Mouse (Mus musculus) layer of hippocampus, adult 2 months (tissue): ENCODE measurements around the gene Knop1. TPM values are rescaled to one million over a fixed set of nuclear protein-coding genes. Genes with fewer than 3 reads are reported as not detected.

ENCODE experiments used
- DNase-seq, 2 experiments: peaks; one replicate each; pipeline ENCODE4 v3.0.0; 2022; ENCODE audit warnings: low spot score in 2 of 2
- H3K27ac ChIP-seq: fragments of 200-600 bp; 2 replicates; pipeline ENCODE4 v1.8.1; 2022
- H3K4me3 ChIP-seq: fragments of 200-600 bp; 2 replicates; pipeline ENCODE4 v1.8.1; 2022; ENCODE audit warnings: mild to moderate bottlenecking
- CTCF ChIP-seq: fragments of 200-600 bp; conservative IDR thresholded peaks from 2 replicates; pipeline ENCODE4 v1.8.1; 2022; ENCODE audit warnings: antibody characterized with exemption, mild to moderate bottlenecking, moderate library complexity
- long read RNA-seq, 2 experiments: library from polyadenylated mRNA; stranded (forward); transcript quantifications; one replicate each; pipeline ENCODE4 v2.0.0; 2021; ENCODE audit warnings: borderline mapping rate in 2 of 2
- total RNA-seq, 2 experiments: library from RNA; stranded (reverse); gene quantifications; 2 replicates each; pipeline ENCODE4 v1.2.3; 2021

Gene Knop1
- total RNA-seq, result 10 to 100 TPM; 24.3 to 26.6 TPM
- long read RNA-seq, experiment 1, full-length matches to known transcripts, result 20 of 29 reads
- long read RNA-seq, experiment 1, partial matches to known transcripts, result 0 of 29 reads
- long read RNA-seq, experiment 1, other reads (novel, unspliced or antisense), result 9 of 29 reads
- long read RNA-seq, experiment 2, full-length matches to known transcripts, result 15 of 25 reads
- long read RNA-seq, experiment 2, partial matches to known transcripts, result 3 of 25 reads
- long read RNA-seq, experiment 2, other reads (novel, unspliced or antisense), result 7 of 25 reads

GRCm38 (mm10) chr7:118855877-118856304 is at the start of gene Knop1:
Gene Knop1 (minus strand): TSS chr7:118856254.
- Histone ChIP-seq H3K4me3 (peak within 1 kb of the TSS; percentile 74), H3K27ac (peak within 1 kb of the TSS; percentile 92)
- no peak for TF ChIP-seq CTCF

GRCm38 (mm10) chr7:118904530-118904929 is 48.5 kb upstream of the Knop1 start:
- no peak overlapping the region for H3K4me3 ChIP-seq
- no peak for DNase-seq
- no peak overlapping the region for H3K27ac ChIP-seq
- no peak for TF ChIP-seq CTCF

More at GRCm38 (mm10) chr7:118855877-118856304, at the start of gene Knop1:
- DNase-seq, result no peak

- Histone ChIP-seq H3K4me3 (no peak overlapping the region), H3K27ac (no peak overlapping the region)
- no peak for DNase-seq
- TF ChIP-seq CTCF, result no peak
Measured at GRCm38 (mm10) chr7:118903879-118904278, 47.8 kb upstream of the Knop1 start.

- Histone ChIP-seq H3K27ac (no peak overlapping the region), H3K4me3 (no peak overlapping the region)
- no peak for DNase-seq
- TF ChIP-seq CTCF, result no peak
Measured at GRCm38 (mm10) chr7:118902944-118903343, 46.9 kb upstream of the Knop1 start.

GRCm38 (mm10) chr7:118900090-118900489 is 44.0 kb upstream of the Knop1 start:
- TF ChIP-seq CTCF, result no peak
- Histone ChIP-seq H3K4me3 (no peak overlapping the region), H3K27ac (no peak overlapping the region)
- no peak for DNase-seq

- Histone ChIP-seq H3K27ac (peak overlapping the region; percentile 23; the same call in 1 of the 2 replicates), H3K4me3 (no peak overlapping the region)
- no peak for DNase-seq
- peak; percentile 57 for TF ChIP-seq CTCF
Measured at GRCm38 (mm10) chr7:118898063-118898462, 42.0 kb upstream of the Knop1 start.

GRCm38 (mm10) chr7:118895469-118896450 is 39.7 kb upstream of the Knop1 start:
- Histone ChIP-seq H3K27ac (peak overlapping the region; percentile 88), H3K4me3 (no peak overlapping the region)
- TF ChIP-seq CTCF, result no peak
- DNase-seq, result no peak

GRCm38 (mm10) chr7:118889046-118889680 is 33.1 kb upstream of the Knop1 start:
- Histone ChIP-seq H3K27ac (peak overlapping the region; percentile 48), H3K4me3 (no peak overlapping the region)
- no peak for DNase-seq
- TF ChIP-seq CTCF, result no peak

GRCm38 (mm10) chr7:118887303-118888055 is 31.4 kb upstream of the Knop1 start:
- Histone ChIP-seq H3K27ac (no peak overlapping the region), H3K4me3 (no peak overlapping the region)
- TF ChIP-seq CTCF, result no peak
- DNase-seq, result no peak

GRCm38 (mm10) chr7:118884969-118885368 is 28.9 kb upstream of the Knop1 start:
- no peak for DNase-seq
- H3K27ac ChIP-seq, result peak overlapping the region; percentile 37; the same call in 1 of the 2 replicates
- TF ChIP-seq CTCF, result no peak
- no peak overlapping the region for H3K4me3 ChIP-seq

GRCm38 (mm10) chr7:118883957-118884356 is 27.9 kb upstream of the Knop1 start:
- H3K27ac ChIP-seq, result no peak overlapping the region
- no peak for DNase-seq
- H3K4me3 ChIP-seq, result no peak overlapping the region
- TF ChIP-seq CTCF, result no peak

GRCm38 (mm10) chr7:118879466-118880029 is 23.5 kb upstream of the Knop1 start:
- peak; percentile 59 for TF ChIP-seq CTCF
- DNase-seq, result no peak
- H3K27ac ChIP-seq, result no peak overlapping the region
- no peak overlapping the region for H3K4me3 ChIP-seq
